Mouse (Mus musculus) midbrain, embryonic 15.5 days (tissue): ENCODE data around the gene Ccser2. TPM values are rescaled to one million over a fixed set of nuclear protein-coding genes. Genes with fewer than 3 reads are reported as not detected.

Experiments
- ATAC-seq: fragments of 200-750 bp; cut with Nextera tagmentation; replicated peaks from 2 replicates; pipeline ENCODE4 v1.8.0; 2017; ENCODE audit warnings: moderate TSS enrichment
- H3K27ac ChIP-seq: fragments of 300-500 bp; sonication (generic); 2 replicates; pipeline ENCODE4 v1.5.1; 2015; ENCODE audit warnings: mild to moderate bottlenecking, inconsistent platforms
- H3K27me3 ChIP-seq: fragments of 300-500 bp; sonication (generic); replicated peaks from 2 replicates; pipeline ENCODE4 v1.6.1; 2015; ENCODE audit warnings: inconsistent platforms
- H3K36me3 ChIP-seq: fragments of 300-500 bp; sonication (generic); replicated peaks from 2 replicates; pipeline ENCODE4 v1.6.1; 2015; ENCODE audit warnings: inconsistent platforms
- H3K4me1 ChIP-seq: fragments of 300-500 bp; sonication (generic); 2 replicates; pipeline ENCODE4 v1.6.1; 2015; ENCODE audit warnings: inconsistent platforms
- H3K4me2 ChIP-seq: fragments of 300-500 bp; sonication (generic); 2 replicates; pipeline ENCODE4 v1.6.1; 2015; ENCODE audit warnings: inconsistent platforms, mild to moderate bottlenecking, moderate library complexity
- H3K4me3 ChIP-seq: fragments of 300-500 bp; sonication (generic); 2 replicates; pipeline ENCODE4 v1.5.1; 2015; ENCODE audit warnings: mild to moderate bottlenecking, inconsistent platforms
- H3K9ac ChIP-seq: fragments of 300-500 bp; sonication (generic); 2 replicates; pipeline ENCODE4 v1.6.1; 2015; ENCODE audit warnings: mild to moderate bottlenecking, inconsistent platforms
- H3K9me3 ChIP-seq: fragments of 300-500 bp; sonication (generic); 2 replicates; pipeline ENCODE4 v1.6.1; 2016; ENCODE audit warnings: inconsistent platforms
- WGBS: fragments of 180-500 bp; shearing (Covaris S2); methylation state at CpG from one replicate; pipeline ENCODE4 v1.1.7; 2015; ENCODE audit warnings: mixed read lengths; 5-methylcytosine and 5-hydroxymethylcytosine counted together
- polyA plus RNA-seq: library from polyadenylated mRNA; unstranded; fragments of >200 nt; fragmentation: Nextera tagmentation; extraction: Ambion mirVana; gene quantifications from 2 replicates; pipeline ENCODE4 v1.2.1, GENCODE M21; 2015

Ccser2 gene
- polyA plus RNA-seq, 1 experiment from 2014 or later, result 101 TPM

- H3K9me3 ChIP-seq, result no peaks in the 10 kb centered on the region
- H3K4me2 ChIP-seq, result no peak overlapping the region
- H3K27me3 ChIP-seq, result no peaks in the 10 kb centered on the region
- no peaks in the 10 kb centered on the region for H3K36me3 ChIP-seq
- no peak overlapping the region for H3K4me3 ChIP-seq
- no peaks in the 10 kb centered on the region for H3K4me1 ChIP-seq
- no peak for ATAC-seq
- WGBS, result 72% methylated on average over 10 of the region's 10 CpGs
- no peak overlapping the region for H3K9ac ChIP-seq
- no peak overlapping the region for H3K27ac ChIP-seq
Observed at GRCm38 (mm10) chr14:36932638-36933382, 35.8 kb downstream of the Ccser2 start.

DNA sequence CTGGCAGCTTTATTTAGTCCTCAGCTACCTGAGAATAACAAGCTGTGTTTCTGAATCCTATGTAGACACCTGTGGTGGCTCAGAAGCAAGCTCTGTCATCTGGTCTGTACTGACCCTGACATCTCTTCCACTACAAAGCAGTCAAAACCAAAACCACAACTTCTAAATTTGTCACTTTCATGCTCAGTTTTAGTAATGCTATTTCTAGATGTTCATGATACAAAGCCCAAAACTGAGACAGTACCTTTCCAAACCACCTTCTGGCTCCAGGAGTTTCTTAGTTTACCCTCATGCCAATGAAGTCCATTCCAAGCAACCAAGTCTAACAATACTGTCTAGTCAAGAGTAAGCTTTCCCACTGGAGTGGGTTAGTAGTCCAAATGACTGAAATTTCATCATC lies 36.5 kb downstream of the Ccser2 start:
- Histone ChIP-seq H3K27me3 (no peaks in the 10 kb centered on the region), H3K9me3 (no peaks in the 10 kb centered on the region), H3K4me3 (no peak overlapping the region), H3K4me1 (no peaks in the 10 kb centered on the region), H3K36me3 (no peaks in the 10 kb centered on the region), H3K9ac (no peak overlapping the region), H3K27ac (no peak overlapping the region), H3K4me2 (no peak overlapping the region)
- ATAC-seq, result no peak

DNA sequence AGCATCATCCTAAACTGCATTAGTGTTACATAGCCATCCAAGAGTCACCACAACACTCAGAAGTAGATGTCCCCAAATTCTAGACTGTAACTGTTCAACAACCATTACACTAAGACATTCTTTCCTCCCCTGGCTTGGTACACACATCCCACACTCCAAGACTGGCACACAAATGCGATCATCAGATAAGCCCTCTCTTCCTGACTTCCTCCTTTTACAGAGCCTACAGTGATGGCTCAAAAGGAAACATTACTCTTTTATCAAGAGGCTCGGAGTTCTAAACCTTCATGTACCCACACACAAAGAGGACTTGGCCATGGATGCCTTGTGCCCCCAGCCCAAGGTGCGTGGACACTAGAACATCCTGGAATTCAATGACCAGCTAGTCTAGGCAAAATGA lies 45.2 kb downstream of the Ccser2 start:
- Histone ChIP-seq H3K27ac (no peak overlapping the region), H3K9ac (no peak overlapping the region), H3K4me2 (no peak overlapping the region), H3K27me3 (no peaks in the 10 kb centered on the region), H3K4me1 (no peaks in the 10 kb centered on the region), H3K4me3 (no peak overlapping the region), H3K36me3 (peaks cover 4% of the 10 kb centered on the region; the same call in 1 of the 2 replicates), H3K9me3 (no peaks in the 10 kb centered on the region)
- no peak for ATAC-seq
- WGBS, result 97% methylated on average over 3 of the region's 3 CpGs

DNA sequence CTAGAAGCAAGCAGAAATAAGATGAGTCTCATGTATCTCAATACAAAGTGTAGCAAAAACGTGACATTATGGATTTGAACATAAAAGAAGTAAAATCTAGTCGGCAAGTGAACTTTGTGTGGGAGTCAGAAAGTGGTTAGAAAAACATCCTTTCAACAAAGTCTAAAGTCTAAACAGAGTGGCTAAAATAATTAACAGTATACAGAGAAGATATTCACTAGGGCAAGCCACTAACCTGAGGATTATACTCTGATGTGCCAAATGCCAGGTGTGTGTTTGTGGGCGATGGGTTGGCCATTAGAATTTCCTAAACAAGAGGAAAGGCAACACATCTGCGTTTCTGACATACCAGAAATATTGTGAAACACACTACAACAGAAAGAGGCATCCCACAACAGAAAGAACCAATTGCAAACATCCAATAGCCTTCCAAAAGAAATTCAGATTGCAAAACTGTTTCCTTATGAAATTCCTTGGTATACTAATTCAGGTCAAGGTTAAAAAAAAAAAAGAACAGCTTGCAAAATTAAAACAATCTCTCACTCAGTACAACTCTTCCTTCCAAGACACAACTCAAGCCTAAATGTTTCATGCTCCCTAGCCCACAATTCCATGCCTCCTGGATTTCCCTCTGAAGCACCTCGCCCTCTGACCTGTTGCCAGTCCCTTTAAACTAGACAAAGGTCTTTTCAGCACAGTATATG lies 47.1 kb downstream of the Ccser2 start:
- H3K9ac ChIP-seq, result no peak overlapping the region
- no peaks in the 10 kb centered on the region for H3K9me3 ChIP-seq
- H3K27ac ChIP-seq, result no peak overlapping the region
- no peaks in the 10 kb centered on the region for H3K27me3 ChIP-seq
- ATAC-seq, result no peak
- no peaks in the 10 kb centered on the region for H3K4me1 ChIP-seq
- H3K4me2 ChIP-seq, result no peak overlapping the region
- H3K4me3 ChIP-seq, result no peak overlapping the region
- WGBS, result 91% methylated on average over 5 of the region's 5 CpGs
- H3K36me3 ChIP-seq, result peaks cover 2% of the 10 kb centered on the region; the same call in 1 of the 2 replicates

GRCm38 (mm10) chr14:36919886-36920285 lies 48.7 kb downstream of the Ccser2 start:
- H3K36me3 ChIP-seq, result 0 out of 2 replicates have a peak, but pooled peaks cover 2% of the 10 kb centered on the region
- no peaks in the 10 kb centered on the region for H3K27me3 ChIP-seq
- WGBS, result 93% methylated on average over 8 of the region's 8 CpGs
- H3K4me3 ChIP-seq, result no peak overlapping the region
- H3K9me3 ChIP-seq, result no peaks in the 10 kb centered on the region
- H3K4me1 ChIP-seq, result no peaks in the 10 kb centered on the region
- no peak overlapping the region for H3K27ac ChIP-seq
- no peak for ATAC-seq
- no peak overlapping the region for H3K4me2 ChIP-seq
- H3K9ac ChIP-seq, result no peak overlapping the region

DNA sequence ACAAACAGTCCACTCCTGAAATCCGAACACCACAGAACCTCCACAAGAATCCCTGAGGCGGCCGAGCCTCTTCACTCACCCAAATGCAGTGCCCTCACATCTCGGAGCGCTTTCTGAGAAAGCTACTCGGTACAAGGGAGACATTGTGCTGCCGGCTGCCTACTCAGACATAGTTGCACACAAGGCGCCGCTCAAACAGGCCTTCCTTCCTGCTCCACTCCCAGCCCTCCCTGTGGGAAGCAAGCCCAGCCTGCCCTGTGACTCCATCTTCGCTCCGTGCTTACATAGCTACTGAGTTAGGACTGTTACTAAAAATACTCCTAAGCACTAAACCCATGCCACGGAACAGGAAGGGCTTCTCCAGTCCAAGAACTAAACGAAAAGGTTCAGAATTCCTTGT lies 49.4 kb downstream of the Ccser2 start:
- Histone ChIP-seq H3K4me1 (no peaks in the 10 kb centered on the region), H3K4me2 (no peak overlapping the region; the same call in 1 of the 2 replicates), H3K9me3 (no peaks in the 10 kb centered on the region), H3K9ac (no peak overlapping the region), H3K36me3 (0 out of 2 replicates have a peak, but pooled peaks cover 2% of the 10 kb centered on the region), H3K4me3 (no peak overlapping the region), H3K27ac (peak overlapping the region; percentile 43; the same call in 1 of the 2 replicates), H3K27me3 (no peaks in the 10 kb centered on the region)
- WGBS, result 63% methylated on average over 13 of the region's 13 CpGs
- peak; percentile 70; the same call in 1 of the 2 replicates for ATAC-seq

GRCm38 (mm10) chr14:36915203-36915602 lies 53.4 kb downstream of the Ccser2 start:
- Histone ChIP-seq H3K9me3 (no peaks in the 10 kb centered on the region), H3K9ac (no peak overlapping the region), H3K4me2 (no peak overlapping the region), H3K27ac (no peak overlapping the region), H3K36me3 (no peaks in the 10 kb centered on the region), H3K4me1 (no peaks in the 10 kb centered on the region), H3K27me3 (no peaks in the 10 kb centered on the region), H3K4me3 (no peak overlapping the region)
- ATAC-seq, result no peak
- 90% methylated on average over 6 of the region's 6 CpGs for WGBS

DNA sequence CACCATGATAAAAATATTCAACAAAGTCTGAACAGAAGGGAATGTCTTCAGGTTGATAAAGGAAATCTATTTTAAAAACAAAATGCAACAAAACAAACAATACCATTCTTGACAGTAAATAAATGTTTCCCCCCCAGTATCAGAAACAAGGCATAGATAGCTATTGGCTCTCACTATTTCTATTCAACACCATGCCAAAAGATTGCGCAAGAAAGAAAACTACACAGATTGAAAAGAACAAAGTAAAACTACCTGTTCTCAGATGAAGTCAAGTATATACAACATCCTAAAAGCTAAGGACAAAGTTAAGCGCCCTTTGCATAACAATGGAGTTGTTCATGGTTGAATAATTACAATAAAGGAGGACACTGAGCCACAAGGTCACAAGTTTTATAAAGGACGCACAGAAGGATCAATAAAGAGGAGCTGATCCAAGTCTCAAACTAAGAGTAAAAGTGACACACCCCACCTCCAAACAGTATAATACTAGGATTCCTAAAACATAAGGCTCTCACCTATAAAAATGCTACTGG lies 54.0 kb downstream of the Ccser2 start:
- Histone ChIP-seq H3K4me3 (no peak overlapping the region), H3K9ac (no peak overlapping the region), H3K4me2 (no peak overlapping the region), H3K9me3 (no peaks in the 10 kb centered on the region), H3K27me3 (no peaks in the 10 kb centered on the region), H3K36me3 (no peaks in the 10 kb centered on the region), H3K27ac (no peak overlapping the region), H3K4me1 (no peaks in the 10 kb centered on the region)
- 61% methylated on average over 3 of the region's 3 CpGs for WGBS
- no peak for ATAC-seq

DNA sequence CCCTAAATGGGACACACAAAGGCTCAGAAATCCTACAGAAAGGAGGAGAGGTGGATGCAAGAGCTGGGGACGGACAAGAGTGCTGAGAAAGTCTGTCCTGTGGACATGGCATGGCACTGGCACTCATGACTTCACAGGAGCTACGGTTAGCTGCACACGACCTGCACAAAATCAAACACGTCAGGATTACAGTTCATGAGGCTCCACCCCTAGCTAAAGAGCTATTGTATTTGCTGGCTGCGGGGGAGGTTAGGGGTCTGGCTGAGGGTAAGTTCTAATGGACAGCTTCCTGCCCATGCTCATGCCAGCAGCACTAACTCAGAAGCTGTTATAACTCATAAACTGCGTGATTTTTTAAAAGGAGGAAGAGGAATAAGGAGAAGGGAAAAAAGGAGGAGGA lies 56.8 kb downstream of the Ccser2 start:
- no peak overlapping the region for H3K4me3 ChIP-seq
- H3K27me3 ChIP-seq, result no peaks in the 10 kb centered on the region
- H3K9ac ChIP-seq, result no peak overlapping the region
- H3K4me1 ChIP-seq, result no peaks in the 10 kb centered on the region
- no peak overlapping the region for H3K27ac ChIP-seq
- no peaks in the 10 kb centered on the region for H3K36me3 ChIP-seq
- no peak overlapping the region for H3K4me2 ChIP-seq
- ATAC-seq, result no peak
- WGBS, result 56% methylated on average over 6 of the region's 6 CpGs
- no peaks in the 10 kb centered on the region for H3K9me3 ChIP-seq

- Histone ChIP-seq H3K9ac (no peak overlapping the region), H3K9me3 (no peaks in the 10 kb centered on the region), H3K4me3 (no peak overlapping the region), H3K27ac (0 out of 2 replicates have a peak overlapping the region, but pooled peaks have one; percentile 8), H3K36me3 (no peaks in the 10 kb centered on the region), H3K4me2 (no peak overlapping the region), H3K27me3 (no peaks in the 10 kb centered on the region), H3K4me1 (0 out of 2 replicates have a peak, but pooled peaks cover 3% of the 10 kb centered on the region)
- ATAC-seq, result no peak
- 74% methylated on average over 11 of the region's 11 CpGs for WGBS
Observed at GRCm38 (mm10) chr14:36905809-36906522, 62.6 kb downstream of the Ccser2 start.

DNA sequence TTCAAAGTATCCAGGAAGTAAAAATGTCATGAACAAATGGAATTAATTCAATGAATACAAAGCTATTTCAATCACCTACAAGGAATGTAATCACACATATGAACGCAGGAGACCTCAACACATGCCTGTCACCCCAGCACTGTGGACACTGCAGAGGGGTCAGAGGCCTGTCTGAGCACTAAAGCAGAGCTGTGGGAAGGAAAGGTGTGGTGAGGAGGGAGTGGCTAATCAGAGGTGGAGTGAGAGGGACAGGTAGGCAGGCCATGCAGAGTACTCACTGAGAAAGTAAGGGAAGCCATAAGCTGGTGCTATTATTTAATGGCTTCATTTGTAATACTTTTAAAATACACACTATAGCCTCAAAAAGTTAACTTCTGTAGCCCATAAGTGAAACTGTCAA lies 64.4 kb downstream of the Ccser2 start:
- H3K9me3 ChIP-seq, result no peaks in the 10 kb centered on the region
- 0 out of 2 replicates have a peak, but pooled peaks cover 3% of the 10 kb centered on the region for H3K4me1 ChIP-seq
- no peak overlapping the region for H3K27ac ChIP-seq
- WGBS, result 83% methylated on average over 1 of the region's 1 CpGs
- H3K4me2 ChIP-seq, result no peak overlapping the region
- H3K36me3 ChIP-seq, result no peaks in the 10 kb centered on the region; the same call in 1 of the 2 replicates
- no peaks in the 10 kb centered on the region for H3K27me3 ChIP-seq
- no peak overlapping the region for H3K9ac ChIP-seq
- no peak overlapping the region for H3K4me3 ChIP-seq
- ATAC-seq, result no peak

- Histone ChIP-seq H3K4me2 (no peak overlapping the region), H3K27ac (no peak overlapping the region), H3K4me1 (0 out of 2 replicates have a peak, but pooled peaks cover under 1% of the 10 kb centered on the region), H3K4me3 (no peak overlapping the region), H3K36me3 (no peaks in the 10 kb centered on the region; the same call in 1 of the 2 replicates), H3K27me3 (no peaks in the 10 kb centered on the region), H3K9ac (no peak overlapping the region), H3K9me3 (no peaks in the 10 kb centered on the region)
- no peak for ATAC-seq
Observed at GRCm38 (mm10) chr14:36900883-36901282, 67.7 kb downstream of the Ccser2 start.
